Mouse (Mus musculus) small intestine, adult 2 months (tissue): ENCODE measurements around the gene Atg101.

Experiments used
- CTCF ChIP-seq: fragments of 200-500 bp; IDR thresholded peaks from 2 replicates; pipeline ENCODE4 v1.5.1; 2012; ENCODE audit warnings: low read depth, mild to moderate bottlenecking, control low read depth, inconsistent platforms, low read length, moderate library complexity, mixed read lengths; ENCODE audit not compliant: insufficient replicate concordance, insufficient read length; ENCODE audit errors: extremely low read depth
- POLR2A ChIP-seq: fragments of 200-500 bp; IDR thresholded peaks from 2 replicates; pipeline ENCODE4 v1.6.1; 2012; ENCODE audit warnings: low read depth, mild to moderate bottlenecking, control low read depth, inconsistent platforms, low read length, moderate library complexity

- TF ChIP-seq CTCF (no peak), POLR2A (no peak)
Measured at GRCm38 (mm10) chr15:101250220-101250800, 33.8 kb upstream of the Atg101 start.
